Mouse (Mus musculus) layer of hippocampus, adult 11-12 months (tissue): ENCODE results near the gene Mfsd11.

ENCODE experiments used
- DNase-seq: peaks from one replicate; pipeline ENCODE4 v3.0.0; 2022; ENCODE audit warnings: low spot score

Mfsd11 gene

GRCm38 (mm10) chr11:116852291-116852890, at the start of gene Mfsd11:
Gene Mfsd11, plus strand, starts transcription at chr11:116852440.
- peak; percentile 79 for DNase-seq

- no peak for DNase-seq
Measured at GRCm38 (mm10) chr11:116802709-116803108, 49.5 kb upstream of the Mfsd11 start.

GRCm38 (mm10) chr11:116806136-116807071, 45.8 kb upstream of the Mfsd11 start:
- DNase-seq = no peak

GRCm38 (mm10) chr11:116807116-116807515, 45.1 kb upstream of the Mfsd11 start:
- DNase-seq = no peak

DNA sequence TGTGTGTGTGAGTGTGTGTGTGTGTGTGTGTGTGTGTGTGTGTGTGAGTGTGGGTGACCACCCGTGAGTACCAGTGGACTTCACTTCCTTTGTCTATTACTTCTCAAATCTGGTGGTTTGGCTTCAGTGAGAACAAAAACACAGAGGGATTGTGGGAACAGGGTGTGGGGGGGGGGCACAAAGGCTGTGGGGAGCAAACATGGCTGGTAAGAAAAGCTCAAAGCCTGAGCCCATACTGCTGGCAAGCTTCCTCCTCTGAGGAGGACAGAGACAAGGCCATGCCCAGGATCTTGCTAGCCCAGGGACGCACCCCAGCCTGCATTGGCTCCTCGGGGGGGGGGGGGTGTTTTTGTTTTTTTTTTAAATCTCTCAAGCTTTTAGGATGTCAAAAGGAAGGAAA, 44.7 kb upstream of the Mfsd11 start:
- no peak for DNase-seq

DNA sequence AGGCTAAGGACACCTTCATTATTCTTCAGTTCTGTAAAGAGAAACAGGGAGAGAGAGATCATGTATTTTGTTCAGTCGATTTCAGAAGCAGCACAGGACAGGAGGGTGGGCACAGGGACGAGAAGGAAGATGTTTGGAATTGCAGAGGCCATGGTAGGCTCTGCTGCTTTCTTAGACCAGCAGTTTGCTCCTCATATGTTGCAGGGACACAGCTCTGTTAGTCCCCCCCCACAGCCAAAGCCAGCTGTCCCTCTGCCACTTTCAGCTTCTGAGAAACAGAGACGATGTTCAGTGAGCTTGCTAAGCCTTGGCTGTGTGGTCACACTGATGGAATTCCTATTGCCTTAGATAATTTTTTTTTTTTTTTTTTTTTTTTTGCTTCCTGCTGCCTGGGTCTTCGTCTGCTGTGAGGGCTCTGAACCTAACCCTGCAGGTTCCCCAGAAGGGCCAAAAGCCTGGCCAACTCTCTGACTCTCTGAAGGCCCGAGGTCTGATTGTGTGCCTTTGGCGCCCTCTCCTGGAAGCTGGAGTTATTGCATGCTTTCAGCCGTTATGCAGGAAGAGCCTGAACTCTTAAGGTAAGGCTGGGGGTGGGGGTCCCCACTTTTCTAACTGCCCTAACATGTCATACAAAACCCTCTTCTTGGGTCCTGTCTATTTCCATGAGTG, 44.2 kb upstream of the Mfsd11 start:
- DNase-seq = peak; percentile 89

GRCm38 (mm10) chr11:116808811-116809395, 43.3 kb upstream of the Mfsd11 start:
- DNase-seq = no peak

DNA sequence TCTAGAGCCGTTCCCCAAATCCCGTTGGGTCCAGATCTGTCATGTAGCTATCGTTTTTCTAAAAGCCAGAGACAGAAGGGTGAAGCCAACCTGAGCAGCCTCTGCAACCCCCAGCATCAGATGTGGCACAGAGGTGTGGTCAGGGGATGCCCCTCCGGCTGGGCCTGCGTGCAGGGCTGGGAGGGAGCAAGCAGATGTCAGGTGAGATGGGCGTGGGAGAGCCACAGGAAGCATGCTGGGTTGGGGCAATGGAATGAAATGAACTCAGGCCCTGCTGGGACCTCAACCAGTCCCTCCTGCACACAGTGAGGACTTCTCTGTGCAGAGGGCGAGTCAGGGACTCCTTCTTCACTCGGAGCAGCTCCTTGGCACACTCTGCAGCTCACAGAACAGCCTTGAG, 42.7 kb upstream of the Mfsd11 start:
- no peak for DNase-seq

- DNase-seq = no peak
Measured at GRCm38 (mm10) chr11:116810528-116810927, 41.7 kb upstream of the Mfsd11 start.

GRCm38 (mm10) chr11:116810983-116811901, 41.0 kb upstream of the Mfsd11 start:
- peak; percentile 77 for DNase-seq

- no peak for DNase-seq
Measured at GRCm38 (mm10) chr11:116812793-116813529, 39.3 kb upstream of the Mfsd11 start.

DNA sequence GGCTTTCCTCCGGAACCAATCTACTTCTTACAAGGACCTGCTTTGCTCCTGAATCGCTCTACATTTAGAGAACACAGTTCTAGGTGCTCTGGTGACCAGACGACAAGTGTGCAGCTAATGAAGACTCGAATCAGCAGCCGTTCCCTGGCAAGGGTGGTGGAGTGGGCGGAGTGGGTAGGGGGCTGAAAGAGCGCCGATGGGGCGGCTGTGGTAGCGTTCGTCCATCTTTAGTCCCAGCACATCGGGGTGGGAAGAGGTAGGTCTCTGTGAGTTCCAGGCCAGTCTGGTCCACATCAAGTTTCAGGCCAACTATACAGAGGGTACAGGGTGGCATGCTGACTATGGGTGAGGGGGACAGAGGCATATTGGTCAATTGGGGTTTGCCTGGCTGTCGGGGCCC, 38.6 kb upstream of the Mfsd11 start:
- DNase-seq = no peak

- no peak for DNase-seq
Measured at GRCm38 (mm10) chr11:116814076-116814883, 38.0 kb upstream of the Mfsd11 start.

DNA sequence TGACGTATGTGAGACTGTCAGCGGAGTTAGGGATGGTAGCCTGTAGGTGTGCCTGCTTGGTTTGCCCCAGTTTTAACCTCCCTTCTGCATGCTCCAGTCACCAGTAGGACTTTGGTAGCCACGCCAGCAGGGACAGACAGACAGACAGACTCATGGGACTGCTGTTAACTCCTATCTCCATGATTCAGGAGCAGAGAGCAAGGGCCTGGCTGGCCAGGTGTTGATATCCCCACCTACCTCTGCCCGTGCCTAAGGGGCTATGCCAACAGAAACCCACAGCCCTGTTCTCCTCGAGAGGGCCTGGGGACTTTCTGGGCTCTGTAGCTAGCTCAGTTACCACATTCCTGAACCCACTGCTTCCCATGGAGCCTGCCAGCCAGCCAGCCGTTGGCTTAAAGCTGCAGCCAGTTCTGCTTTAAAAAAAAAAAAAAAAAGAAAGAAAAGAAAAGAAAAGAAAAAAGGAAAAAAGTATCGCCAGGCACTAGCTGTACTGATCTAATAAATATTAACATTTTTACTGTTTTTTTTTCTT, 37.3 kb upstream of the Mfsd11 start:
- DNase-seq = no peak

DNA sequence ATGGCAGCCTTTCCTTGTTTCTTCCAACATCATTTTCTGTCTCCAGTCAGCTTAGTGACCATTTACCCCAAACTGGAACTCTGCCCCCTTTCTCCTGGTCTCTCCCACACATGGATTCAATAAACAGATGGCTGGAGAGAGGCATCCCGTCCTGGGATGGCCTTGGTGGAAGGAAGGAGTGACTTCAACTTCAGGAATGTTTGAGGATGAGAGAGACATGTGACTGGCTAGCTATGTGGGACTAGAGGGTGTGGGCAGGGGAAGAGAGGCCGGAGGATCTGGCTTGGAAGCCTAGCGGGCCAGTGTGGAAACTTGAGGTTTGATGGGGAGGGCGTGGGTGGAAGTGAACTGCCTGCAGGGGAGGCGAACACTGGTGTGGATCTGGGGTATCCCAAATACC, 35.5 kb upstream of the Mfsd11 start:
- DNase-seq = no peak

DNA sequence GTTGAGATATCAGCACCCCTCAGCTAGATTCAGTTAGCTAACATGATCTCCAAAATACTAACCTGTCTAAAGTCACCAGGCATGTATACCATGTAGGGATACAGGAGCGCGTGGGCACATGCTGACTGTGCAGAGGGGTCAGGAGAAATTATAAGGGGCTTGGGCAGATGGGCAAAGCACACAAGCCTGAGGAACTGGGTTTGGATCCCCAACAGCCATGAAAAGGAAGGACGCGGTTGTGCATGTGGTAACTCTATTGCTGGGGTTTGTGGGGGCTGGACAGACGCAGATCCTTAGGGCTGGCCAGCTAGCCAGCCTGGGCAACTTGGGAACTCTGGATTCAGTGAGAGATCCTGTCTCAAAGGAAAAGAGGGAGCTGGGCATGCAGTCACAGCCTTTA, 34.7 kb upstream of the Mfsd11 start:
- DNase-seq = no peak

GRCm38 (mm10) chr11:116818722-116819121, 33.5 kb upstream of the Mfsd11 start:
- no peak for DNase-seq

GRCm38 (mm10) chr11:116819932-116820593, 32.2 kb upstream of the Mfsd11 start:
- DNase-seq = no peak
